Mouse (Mus musculus) spleen, adult 2 months (tissue): ENCODE measurements around the gene Olfr658. TPM values are rescaled to one million over a fixed set of nuclear protein-coding genes. Genes with fewer than 3 reads are reported as not detected.

Source experiments
- DNase-seq, 2 experiments: peaks; one replicate each; pipeline versions ENCODE4 v3.0.0 to v3.0.0-alpha.2; 2012 to 2021; ENCODE audit warnings: low spot score in 2 of 2, low read depth in 1 of 2
- H3K27ac ChIP-seq: fragments of 200-500 bp; 2 replicates; pipeline ENCODE4 v1.5.1; 2012; ENCODE audit warnings: low read length, inconsistent platforms; ENCODE audit not compliant: insufficient read depth
- H3K27me3 ChIP-seq: fragments of 200-500 bp; 2 replicates; pipeline ENCODE4 v1.6.1; 2012; ENCODE audit warnings: mild to moderate bottlenecking, moderate library complexity, low read length, inconsistent platforms; ENCODE audit not compliant: control insufficient read depth, insufficient read depth
- H3K36me3 ChIP-seq: fragments of 200-500 bp; 2 replicates; pipeline ENCODE4 v1.6.1; 2012; ENCODE audit warnings: mild to moderate bottlenecking, low read length, inconsistent platforms; ENCODE audit not compliant: control insufficient read depth, insufficient read depth
- H3K4me1 ChIP-seq: fragments of 200-500 bp; 2 replicates; pipeline ENCODE4 v1.6.1; 2011; ENCODE audit warnings: inconsistent platforms; ENCODE audit not compliant: control insufficient read depth, insufficient read depth, insufficient read length
- H3K4me3 ChIP-seq: fragments of 200-500 bp; 2 replicates; pipeline ENCODE4 v1.5.1; 2011; ENCODE audit warnings: mild to moderate bottlenecking, inconsistent platforms; ENCODE audit not compliant: insufficient read depth, insufficient read length; ENCODE audit errors: extremely low read depth
- CTCF ChIP-seq: fragments of 200-500 bp; IDR thresholded peaks from 2 replicates; pipeline ENCODE4 v1.5.1; 2011; ENCODE audit warnings: mild to moderate bottlenecking, inconsistent platforms; ENCODE audit not compliant: insufficient read depth, insufficient read length, insufficient replicate concordance; ENCODE audit errors: extremely low read depth
- POLR2A ChIP-seq: fragments of 200-500 bp; IDR thresholded peaks from 2 replicates; pipeline ENCODE4 v1.6.1; 2011; ENCODE audit warnings: low read depth, low read length, inconsistent platforms
- WGBS: fragments of 180-500 bp; shearing (Covaris S2); methylation state at CpG from one replicate; pipeline ENCODE4 v1.1.7; 2018; 5-methylcytosine and 5-hydroxymethylcytosine counted together
- polyA plus RNA-seq: library from polyadenylated mRNA; depleted of rRNA; stranded (reverse); fragments of >200 nt; gene quantifications from 2 replicates; pipeline ENCODE4 v1.2.3, GENCODE M21; 2012; rRNA removed

The Olfr658 gene
- polyA plus RNA-seq = 0.05 and 0.06 TPM in 2 replicates

DNA sequence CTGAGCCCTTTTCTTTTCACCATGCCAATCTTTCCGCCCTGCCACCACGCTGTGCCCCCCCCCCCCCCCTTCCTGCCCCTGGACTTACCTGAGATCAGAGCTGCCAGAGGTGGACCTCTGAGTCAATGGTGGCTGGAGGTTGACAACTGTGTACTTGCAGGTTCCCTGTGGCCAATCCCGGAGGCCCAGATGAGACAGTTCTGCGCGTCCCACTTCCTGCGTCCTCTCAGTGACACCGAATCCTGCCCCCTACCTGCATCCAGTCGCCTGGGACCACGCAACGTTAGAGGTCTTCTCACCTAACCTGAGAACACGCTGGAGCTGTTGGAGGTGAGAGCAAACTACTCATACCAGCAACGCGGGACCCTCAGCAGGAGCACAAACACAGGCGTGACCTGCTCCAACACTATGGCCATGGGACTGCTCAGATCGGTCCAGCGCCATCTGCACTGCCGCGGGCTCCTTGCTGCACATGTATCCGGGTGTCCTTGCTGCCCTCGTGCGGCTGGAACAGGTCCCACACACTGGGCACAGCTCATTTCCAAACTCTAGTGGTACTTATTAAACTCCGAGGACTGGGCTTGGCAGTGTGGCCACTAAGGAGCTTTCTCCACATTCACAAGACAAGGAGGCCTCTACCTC is at the start of gene Olfr658:
TSS of gene Olfr658 (minus strand) at position 465 of the 642 bp plus-strand sequence.
- no peaks in the 10 kb centered on the region; the same call in 1 of the 2 replicates for H3K4me1 ChIP-seq
- TF ChIP-seq CTCF (peak; percentile 49; the same call in 1 of the 2 replicates), POLR2A (no peak)
- peak; percentile 9 to 52 for DNase-seq
- H3K4me3 ChIP-seq = peak within 1 kb of the TSS; percentile 57
- H3K27me3 ChIP-seq = no peaks in the 10 kb centered on the region
- 32% methylated on average over 21 of the region's 22 CpGs for WGBS
- no peak within 1 kb of the TSS for H3K27ac ChIP-seq
- H3K36me3 ChIP-seq = no peaks in the 10 kb centered on the region

- no peak within 1 kb of the TSS for H3K4me3 ChIP-seq
- H3K36me3 ChIP-seq = no peaks in the 10 kb centered on the region
- no peak within 1 kb of the TSS for H3K27ac ChIP-seq
- TF ChIP-seq CTCF (no peak), POLR2A (no peak)
- 84% methylated on average over 2 of the region's 2 CpGs for WGBS
- no peak for DNase-seq
- no peaks in the 10 kb centered on the region for H3K27me3 ChIP-seq
- H3K4me1 ChIP-seq = no peaks in the 10 kb centered on the region; the same call in 1 of the 2 replicates
Measured at GRCm38 (mm10) chr7:104686201-104686600, 39.1 kb upstream of the Olfr658 start, which contains the start of gene Olfr661. Olfr661 (plus strand) TSS chr7:104686501.

DNA sequence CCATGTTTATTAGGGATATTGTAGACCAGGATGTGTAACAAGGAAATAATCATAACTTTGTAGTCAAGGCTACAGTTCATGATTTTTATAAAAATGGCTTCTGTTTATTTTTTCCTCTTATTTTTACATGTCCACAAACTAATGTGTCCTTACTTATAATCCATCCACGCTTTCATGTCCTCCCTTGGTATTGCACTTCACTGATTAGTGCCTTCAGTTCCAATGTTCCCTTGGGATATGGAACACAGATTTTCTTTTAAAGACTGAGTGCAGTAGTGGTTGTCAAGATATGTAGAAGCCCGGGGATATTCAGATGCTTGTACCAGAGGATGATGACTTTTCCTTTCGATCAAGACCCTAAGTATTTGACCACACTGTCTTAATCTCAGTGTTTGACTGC is 19.3 kb upstream of the Olfr658 start, which contains the start of gene Olfr659:
TSS of gene Olfr659 (plus strand) at position 301 of the 400 bp plus-strand sequence.
- H3K27ac ChIP-seq = no peak within 1 kb of the TSS
- WGBS = 81% methylated on average over 3 of the region's 3 CpGs
- H3K4me3 ChIP-seq = no peak within 1 kb of the TSS
- no peaks in the 10 kb centered on the region for H3K27me3 ChIP-seq
- H3K36me3 ChIP-seq = no peaks in the 10 kb centered on the region
- no peaks in the 10 kb centered on the region for H3K4me1 ChIP-seq
- TF ChIP-seq CTCF = no peak
- no peak for TF ChIP-seq POLR2A
- no peak for DNase-seq

DNA sequence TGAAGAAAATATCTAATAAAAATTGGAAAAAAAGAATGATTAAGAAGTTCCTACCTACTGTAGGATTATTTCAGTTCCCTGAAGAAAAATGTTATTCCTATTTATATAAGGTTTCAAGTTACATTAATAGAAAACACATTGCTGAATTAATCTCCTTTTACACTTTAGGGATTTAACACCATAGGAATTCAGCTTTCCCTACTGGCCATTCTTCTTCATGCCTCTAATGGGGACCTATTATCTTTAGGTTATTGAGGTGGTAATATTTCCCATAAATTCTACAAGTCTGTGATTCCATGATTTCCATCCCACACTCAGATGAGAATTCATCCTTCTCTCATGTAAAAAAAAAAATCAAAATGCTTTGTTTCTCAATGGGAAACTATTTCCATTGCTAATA is 22.6 kb downstream of the Olfr658 start, which contains the start of gene Olfr657:
TSS of gene Olfr657 (plus strand) at position 301 of the 400 bp plus-strand sequence.
- H3K4me1 ChIP-seq = no peaks in the 10 kb centered on the region
- no peaks in the 10 kb centered on the region for H3K27me3 ChIP-seq
- DNase-seq = no peak
- no peak for TF ChIP-seq CTCF
- no peak for TF ChIP-seq POLR2A
- no peak within 1 kb of the TSS for H3K27ac ChIP-seq
- H3K36me3 ChIP-seq = no peaks in the 10 kb centered on the region
- H3K4me3 ChIP-seq = no peak within 1 kb of the TSS

GRCm38 (mm10) chr7:104613655-104614054 is 33.5 kb downstream of the Olfr658 start, which contains the start of gene Olfr656:
Olfr656 (plus strand) TSS chr7:104613955.
- WGBS = 85% methylated on average over 4 of the region's 4 CpGs
- TF ChIP-seq POLR2A (no peak), CTCF (no peak)
- H3K27ac ChIP-seq = no peak within 1 kb of the TSS
- no peak within 1 kb of the TSS for H3K4me3 ChIP-seq
- no peaks in the 10 kb centered on the region for H3K36me3 ChIP-seq
- no peaks in the 10 kb centered on the region for H3K4me1 ChIP-seq
- H3K27me3 ChIP-seq = no peaks in the 10 kb centered on the region
- no peak for DNase-seq

DNA sequence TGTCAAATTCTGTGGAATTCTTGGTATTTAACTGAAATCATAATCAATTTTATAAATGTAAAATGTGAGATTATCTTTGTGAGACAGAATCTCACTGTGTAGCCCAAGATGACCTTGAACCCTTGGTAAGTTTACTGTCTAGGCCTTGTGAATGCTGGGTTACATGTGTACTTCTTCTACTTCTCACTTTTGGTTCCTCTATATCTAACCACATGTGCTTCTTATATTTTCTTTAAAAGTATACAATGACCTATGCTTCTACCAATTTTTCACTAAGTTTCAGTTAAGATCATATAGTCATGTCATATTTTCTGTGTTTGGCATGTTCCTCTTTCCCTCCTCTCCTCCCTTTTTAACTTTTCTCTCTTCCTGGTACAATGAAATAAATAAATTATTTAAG is 42.4 kb downstream of the Olfr658 start:
- Histone ChIP-seq H3K4me1 (no peaks in the 10 kb centered on the region), H3K27me3 (no peaks in the 10 kb centered on the region), H3K4me3 (no peak overlapping the region), H3K36me3 (no peaks in the 10 kb centered on the region), H3K27ac (no peak overlapping the region)
- TF ChIP-seq POLR2A (no peak), CTCF (no peak)
- DNase-seq = no peak

GRCm38 (mm10) chr7:104603173-104603572 is 43.9 kb downstream of the Olfr658 start:
- peak; percentile 33 to 57 for DNase-seq
- Histone ChIP-seq H3K27ac (no peak overlapping the region), H3K4me1 (no peaks in the 10 kb centered on the region), H3K36me3 (no peaks in the 10 kb centered on the region), H3K27me3 (no peaks in the 10 kb centered on the region), H3K4me3 (no peak overlapping the region)
- WGBS = 14% methylated on average over 3 of the region's 3 CpGs
- TF ChIP-seq POLR2A = no peak
- TF ChIP-seq CTCF = peak; percentile 73; the same call in 1 of the 2 replicates
